Mouse (Mus musculus) spleen, adult 2 months (tissue): ENCODE measurements around the gene Vat1l.

Experiments used
- CTCF ChIP-seq: fragments of 200-500 bp; IDR thresholded peaks from 2 replicates; pipeline ENCODE4 v1.5.1; 2011; ENCODE audit warnings: mild to moderate bottlenecking, inconsistent platforms; ENCODE audit not compliant: insufficient read depth, insufficient read length, insufficient replicate concordance; ENCODE audit errors: extremely low read depth
- POLR2A ChIP-seq: fragments of 200-500 bp; IDR thresholded peaks from 2 replicates; pipeline ENCODE4 v1.6.1; 2011; ENCODE audit warnings: low read depth, low read length, inconsistent platforms

- no peak for TF ChIP-seq CTCF
- TF ChIP-seq POLR2A, result no peak
Measured at GRCm38 (mm10) chr8:114193334-114193733, 12.1 kb upstream of the Vat1l start.
